Mouse (Mus musculus): ENCODE data around the gene Klc1. TPM values are rescaled to one million over a fixed set of nuclear protein-coding genes. Genes with fewer than 3 reads are reported as not detected.

The Klc1 gene
- polyA plus RNA-seq, 1 experiment from 2014 or later: 319 TPM

DNA sequence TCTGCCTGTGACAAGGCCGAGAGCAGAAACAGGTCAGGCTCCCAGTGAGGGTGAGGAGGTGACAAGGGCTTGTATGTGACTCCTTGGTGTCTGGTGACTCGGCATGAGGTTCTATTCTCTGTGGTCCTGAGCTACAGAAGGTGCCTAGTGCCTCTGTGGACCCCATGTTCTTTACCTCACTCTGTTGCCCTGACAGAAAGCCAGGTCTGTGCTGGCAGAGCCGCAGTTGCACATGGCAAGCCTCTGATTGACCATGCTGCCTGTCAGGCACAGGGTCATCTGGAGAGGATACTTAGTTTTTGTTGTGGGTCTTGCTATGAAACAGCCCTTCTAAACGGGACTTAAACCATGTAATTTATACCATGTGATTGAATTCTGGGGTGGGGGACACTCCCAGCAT, 63.3 kb downstream of the Klc1 start:
- Histone ChIP-seq H3K4me2 (no peak overlapping the region), H3K9ac (no peak overlapping the region), H3K9me3 (replicated peaks) (no peaks in the 10 kb centered on the region), H3K4me3 (no peak overlapping the region), H3K4me1 (no peaks in the 10 kb centered on the region), H3K27me3 (no peaks in the 10 kb centered on the region), H3K27ac (no peak overlapping the region), H3K36me3 (ENCODE audit: poor library complexity, severe bottlenecking) (peaks cover 38% of the 10 kb centered on the region)
- WGBS: 86% methylated on average over 4 of the region's 4 CpGs
- no peak for ATAC-seq

DNA sequence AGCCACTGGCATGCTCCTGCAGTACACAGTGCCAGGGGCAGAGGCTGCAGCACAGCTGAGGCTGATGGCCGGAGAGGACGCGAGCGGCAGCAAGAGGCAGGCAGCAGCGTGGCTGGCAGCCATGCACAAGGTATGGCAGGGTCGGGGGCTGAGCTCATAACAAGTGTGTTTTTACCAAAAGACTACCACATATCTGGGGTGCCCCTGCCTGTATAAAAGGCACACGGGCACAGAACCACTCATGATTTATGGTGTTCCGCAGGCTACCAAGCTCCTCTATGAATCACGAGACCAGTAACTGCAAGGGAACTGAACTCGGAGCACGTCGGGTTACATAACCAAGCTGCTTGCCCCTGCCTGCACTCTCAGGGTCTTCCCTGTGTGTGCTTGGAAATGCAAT, 68.9 kb downstream of the Klc1 start:
- WGBS: 94% methylated on average over 12 of the region's 12 CpGs
- no peak for ATAC-seq
- H3K27me3 ChIP-seq: no peaks in the 10 kb centered on the region
- peaks cover 88% of the 10 kb centered on the region for H3K36me3 ChIP-seq (ENCODE audit: poor library complexity, severe bottlenecking)
- no peak overlapping the region for H3K27ac ChIP-seq
- no peaks in the 10 kb centered on the region for H3K9me3 ChIP-seq (replicated peaks)
- peaks cover 11% of the 10 kb centered on the region; the same call in 1 of the 2 replicates for H3K4me1 ChIP-seq
- H3K4me2 ChIP-seq: no peak overlapping the region
- no peak overlapping the region for H3K9ac ChIP-seq
- no peak overlapping the region for H3K4me3 ChIP-seq

DNA sequence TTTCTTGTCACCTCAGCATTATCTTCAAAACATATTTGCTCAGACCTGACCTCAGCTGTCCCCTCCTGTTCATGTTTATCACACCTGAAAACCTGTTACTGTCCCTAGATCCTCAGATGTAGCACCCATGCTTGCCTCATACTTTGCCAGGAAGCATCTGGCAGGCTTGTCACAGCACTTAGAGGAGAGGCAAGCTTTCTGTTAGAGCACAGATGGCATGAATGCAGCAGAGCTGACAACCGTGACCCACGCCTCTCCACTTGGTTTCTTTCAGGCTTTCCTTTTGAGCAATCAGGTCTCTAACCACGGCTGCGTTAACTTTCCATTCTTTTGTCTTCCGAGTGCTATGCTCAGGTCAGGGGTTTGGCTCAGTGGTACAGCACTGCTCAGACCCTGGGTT, 70.8 kb downstream of the Klc1 start:
- Histone ChIP-seq H3K9me3 (replicated peaks) (no peaks in the 10 kb centered on the region), H3K27ac (peak overlapping the region; percentile 61), H3K4me1 (peaks cover 11% of the 10 kb centered on the region; the same call in 1 of the 2 replicates), H3K27me3 (no peaks in the 10 kb centered on the region), H3K4me2 (no peak overlapping the region), H3K9ac (no peak overlapping the region), H3K36me3 (ENCODE audit: poor library complexity, severe bottlenecking) (peaks cover 90% of the 10 kb centered on the region), H3K4me3 (no peak overlapping the region)
- ATAC-seq: 0 out of 2 replicates have a peak, but pooled peaks have one; percentile 38
- WGBS: 66% methylated on average over 5 of the region's 5 CpGs

- Histone ChIP-seq H3K9me3 (replicated peaks) (no peaks in the 10 kb centered on the region), H3K9ac (no peak overlapping the region), H3K4me2 (no peak overlapping the region), H3K27me3 (no peaks in the 10 kb centered on the region), H3K4me3 (no peak overlapping the region), H3K36me3 (ENCODE audit: poor library complexity, severe bottlenecking) (peaks cover 89% of the 10 kb centered on the region), H3K27ac (peak overlapping the region; percentile 61), H3K4me1 (peaks cover 11% of the 10 kb centered on the region; the same call in 1 of the 2 replicates)
- whole genome bisulfite sequencing: 79% methylated on average over 9 of the region's 9 CpGs
- ATAC-seq: no peak
Measured at GRCm38 (mm10) chr12:111829954-111830353, 71.3 kb downstream of the Klc1 start.

DNA sequence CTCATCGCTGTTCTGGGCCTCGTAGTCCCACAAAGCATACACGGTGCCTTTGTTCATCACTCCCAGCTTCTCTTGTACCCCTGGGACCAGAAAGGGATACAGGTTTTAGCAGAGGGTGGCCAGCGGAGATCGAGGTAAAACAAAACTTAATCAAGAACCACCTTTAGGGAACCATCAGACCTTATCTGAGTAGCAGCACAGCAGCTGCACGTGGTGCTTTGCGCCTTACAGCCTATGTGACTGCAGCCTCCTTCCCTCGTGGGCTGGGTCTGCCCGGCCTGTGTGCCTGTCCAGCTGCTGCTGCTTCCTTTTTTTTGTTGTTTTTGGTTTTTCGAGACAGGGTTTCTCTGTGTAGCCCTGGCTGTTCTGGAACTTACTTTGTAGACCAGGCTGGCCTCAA, 71.7 kb downstream of the Klc1 start:
- ATAC-seq: no peak
- Histone ChIP-seq H3K27me3 (no peaks in the 10 kb centered on the region), H3K4me2 (no peak overlapping the region), H3K27ac (peak overlapping the region; percentile 61), H3K4me1 (peaks cover 11% of the 10 kb centered on the region; the same call in 1 of the 2 replicates), H3K9me3 (replicated peaks) (no peaks in the 10 kb centered on the region), H3K4me3 (no peak overlapping the region), H3K9ac (no peak overlapping the region), H3K36me3 (ENCODE audit: poor library complexity, severe bottlenecking) (peaks cover 85% of the 10 kb centered on the region)
- WGBS: 88% methylated on average over 10 of the region's 10 CpGs

- H3K4me3 ChIP-seq: no peak overlapping the region
- H3K9ac ChIP-seq: no peak overlapping the region
- H3K27ac ChIP-seq: no peak overlapping the region
- 88% methylated on average over 5 of the region's 5 CpGs for WGBS
- H3K4me1 ChIP-seq: peaks cover 11% of the 10 kb centered on the region; the same call in 1 of the 2 replicates
- H3K36me3 ChIP-seq (ENCODE audit: poor library complexity, severe bottlenecking): peaks cover 65% of the 10 kb centered on the region
- H3K4me2 ChIP-seq: no peak overlapping the region
- no peaks in the 10 kb centered on the region for H3K27me3 ChIP-seq
- H3K9me3 ChIP-seq (replicated peaks): no peaks in the 10 kb centered on the region
- ATAC-seq: no peak
Measured at GRCm38 (mm10) chr12:111832643-111833042, 74.0 kb downstream of the Klc1 start.

DNA sequence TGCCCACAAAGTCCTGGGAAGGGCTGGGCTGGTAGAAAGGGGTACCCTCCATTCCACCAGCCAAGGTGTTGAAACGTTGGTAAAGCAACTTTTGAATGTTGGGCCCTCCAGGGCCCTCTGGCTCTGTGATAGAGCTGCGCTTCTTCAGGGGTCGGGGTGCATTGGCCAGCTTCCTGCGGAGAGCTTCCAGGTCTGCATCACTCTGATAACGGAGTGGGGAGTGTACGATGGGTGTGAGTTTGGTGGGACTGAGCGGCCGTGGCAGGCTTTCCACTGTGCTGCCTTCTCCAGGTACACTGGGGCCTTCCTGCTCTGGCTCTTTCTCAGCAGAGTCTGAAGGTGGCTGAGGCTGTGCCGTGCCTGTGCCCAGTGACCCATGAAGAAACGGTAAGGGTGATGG, 74.8 kb downstream of the Klc1 start:
- Histone ChIP-seq H3K36me3 (ENCODE audit: poor library complexity, severe bottlenecking) (peaks cover 59% of the 10 kb centered on the region), H3K4me1 (peaks cover 11% of the 10 kb centered on the region; the same call in 1 of the 2 replicates), H3K9me3 (replicated peaks) (no peaks in the 10 kb centered on the region), H3K9ac (no peak overlapping the region), H3K27me3 (no peaks in the 10 kb centered on the region), H3K4me2 (no peak overlapping the region), H3K27ac (no peak overlapping the region), H3K4me3 (no peak overlapping the region)
- no peak for ATAC-seq
- WGBS: 87% methylated on average over 10 of the region's 10 CpGs

GRCm38 (mm10) chr12:111842565-111843433, 84.2 kb downstream of the Klc1 start:
- no peak overlapping the region for H3K4me3 ChIP-seq
- H3K4me1 ChIP-seq: no peaks in the 10 kb centered on the region
- H3K9me3 ChIP-seq (replicated peaks): no peaks in the 10 kb centered on the region
- H3K27me3 ChIP-seq: no peaks in the 10 kb centered on the region
- H3K27ac ChIP-seq: no peak overlapping the region
- WGBS: 88% methylated on average over 15 of the region's 15 CpGs
- no peak overlapping the region for H3K4me2 ChIP-seq
- no peak overlapping the region for H3K9ac ChIP-seq
- H3K36me3 ChIP-seq (ENCODE audit: poor library complexity, severe bottlenecking): peaks cover 5% of the 10 kb centered on the region; the same call in 1 of the 2 replicates
- no peak for ATAC-seq

GRCm38 (mm10) chr12:111843470-111843869, 84.8 kb downstream of the Klc1 start:
- Histone ChIP-seq H3K36me3 (ENCODE audit: poor library complexity, severe bottlenecking) (0 out of 2 replicates have a peak, but pooled peaks cover 3% of the 10 kb centered on the region), H3K27ac (no peak overlapping the region), H3K9me3 (replicated peaks) (no peaks in the 10 kb centered on the region), H3K4me1 (no peaks in the 10 kb centered on the region), H3K4me2 (no peak overlapping the region), H3K4me3 (no peak overlapping the region), H3K27me3 (no peaks in the 10 kb centered on the region), H3K9ac (no peak overlapping the region)
- WGBS: 62% methylated on average over 2 of the region's 2 CpGs
- ATAC-seq: no peak

DNA sequence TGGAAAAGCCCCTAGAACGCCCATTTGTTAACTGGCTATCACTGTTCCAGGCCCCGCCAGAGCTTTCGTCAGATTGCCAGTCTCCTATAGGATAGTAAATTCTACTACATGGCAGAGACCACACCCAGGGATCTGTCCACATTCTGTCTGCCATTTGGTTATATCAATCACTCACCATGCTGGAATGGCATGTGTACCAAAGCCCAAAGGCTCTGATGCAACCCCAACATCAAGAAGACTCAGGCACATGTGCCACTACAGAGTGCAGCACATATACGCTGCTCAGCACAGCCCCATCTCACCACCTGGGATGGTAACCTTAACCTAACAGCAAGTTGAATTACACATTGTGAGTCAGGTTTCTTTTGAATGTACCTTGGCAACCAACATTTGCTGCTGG, 87.3 kb downstream of the Klc1 start:
- Histone ChIP-seq H3K4me1 (no peaks in the 10 kb centered on the region), H3K27me3 (no peaks in the 10 kb centered on the region), H3K4me2 (no peak overlapping the region), H3K27ac (no peak overlapping the region), H3K9me3 (replicated peaks) (no peaks in the 10 kb centered on the region), H3K9ac (no peak overlapping the region), H3K4me3 (no peak overlapping the region), H3K36me3 (ENCODE audit: poor library complexity, severe bottlenecking) (0 out of 2 replicates have a peak, but pooled peaks cover 3% of the 10 kb centered on the region)
- 88% methylated on average over 4 of the region's 4 CpGs for WGBS
- no peak for ATAC-seq

DNA sequence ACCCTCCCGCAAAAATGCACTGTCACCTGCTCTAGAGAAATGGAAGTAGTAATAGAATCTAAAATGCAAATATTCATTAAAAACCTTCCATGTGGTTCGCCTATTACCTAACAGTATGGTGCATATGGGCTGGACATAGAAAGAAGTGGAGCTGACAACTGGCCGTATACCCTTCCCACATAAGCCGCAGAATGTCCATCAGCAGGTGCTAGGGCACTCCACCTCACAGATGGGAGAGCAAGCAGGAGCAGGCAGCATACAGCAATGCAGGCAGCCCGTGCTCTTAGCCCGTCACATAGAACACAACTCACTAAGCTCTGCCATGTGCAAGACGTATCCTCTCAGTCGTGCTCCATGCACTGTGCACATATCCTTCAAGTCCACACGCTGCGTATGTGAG, 88.2 kb downstream of the Klc1 start:
- Histone ChIP-seq H3K4me1 (no peaks in the 10 kb centered on the region), H3K9ac (no peak overlapping the region), H3K27me3 (no peaks in the 10 kb centered on the region), H3K27ac (no peak overlapping the region), H3K9me3 (replicated peaks) (no peaks in the 10 kb centered on the region), H3K4me2 (no peak overlapping the region), H3K36me3 (ENCODE audit: poor library complexity, severe bottlenecking) (0 out of 2 replicates have a peak, but pooled peaks cover 3% of the 10 kb centered on the region), H3K4me3 (no peak overlapping the region)
- 87% methylated on average over 10 of the region's 10 CpGs for WGBS
- ATAC-seq: no peak

DNA sequence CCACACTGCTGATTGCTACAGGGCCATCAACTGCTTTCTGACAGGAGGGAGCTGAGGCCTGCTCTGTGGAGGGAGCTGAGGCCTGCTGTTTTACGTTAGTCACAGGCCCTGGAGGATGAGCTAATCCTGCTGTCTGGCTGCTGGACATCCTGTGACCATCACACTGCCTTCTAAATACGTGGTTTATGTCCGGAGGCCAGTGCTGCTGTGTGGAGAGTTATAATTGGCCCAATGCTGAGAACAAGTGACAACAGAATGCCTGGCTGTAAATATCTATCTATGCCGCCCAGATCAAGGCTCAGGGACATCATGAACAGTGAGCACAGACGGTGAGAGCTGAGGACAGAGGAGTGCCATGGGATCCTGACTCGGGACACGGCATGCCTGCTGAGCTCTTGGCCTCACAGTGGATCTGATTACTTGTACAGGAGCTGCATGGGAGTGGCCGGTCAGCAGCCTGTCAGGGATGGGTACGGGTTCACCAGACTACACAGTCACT, 89.7 kb downstream of the Klc1 start:
- H3K27me3 ChIP-seq: no peaks in the 10 kb centered on the region
- H3K4me2 ChIP-seq: no peak overlapping the region
- H3K36me3 ChIP-seq (ENCODE audit: poor library complexity, severe bottlenecking): no peaks in the 10 kb centered on the region
- no peak overlapping the region for H3K9ac ChIP-seq
- WGBS: 83% methylated on average over 9 of the region's 9 CpGs
- ATAC-seq: no peak
- no peak overlapping the region for H3K27ac ChIP-seq
- H3K9me3 ChIP-seq (replicated peaks): no peaks in the 10 kb centered on the region
- no peaks in the 10 kb centered on the region for H3K4me1 ChIP-seq
- no peak overlapping the region for H3K4me3 ChIP-seq
